Mouse (Mus musculus) limb, embryonic 13.5 days (tissue): ENCODE data around the gene Myo7a. TPM values are rescaled to one million over a fixed set of nuclear protein-coding genes. Genes with fewer than 3 reads are reported as not detected.

Source experiments
- ATAC-seq: fragments of 200-750 bp; cut with Nextera tagmentation; 2 replicates; pipeline ENCODE4 v1.8.0; 2017; ENCODE audit warnings: low read depth, moderate number of reproducible peaks, moderate TSS enrichment; ENCODE audit not compliant: low FRiP score
- H3K27ac ChIP-seq: fragments of 300-500 bp; sonication (generic); 2 replicates; pipeline ENCODE4 v1.5.1; 2015; ENCODE audit warnings: inconsistent platforms, mild to moderate bottlenecking, moderate library complexity
- H3K27me3 ChIP-seq: fragments of 300-500 bp; sonication (generic); 2 replicates; pipeline ENCODE4 v1.6.1; 2015; ENCODE audit warnings: mild to moderate bottlenecking, inconsistent platforms
- H3K36me3 ChIP-seq: fragments of 300-500 bp; sonication (generic); 2 replicates; pipeline ENCODE4 v1.6.1; 2015; ENCODE audit warnings: inconsistent platforms, mild to moderate bottlenecking, moderate library complexity
- H3K4me1 ChIP-seq: fragments of 300-500 bp; sonication (generic); 2 replicates; pipeline ENCODE4 v1.6.1; 2015; ENCODE audit warnings: inconsistent platforms
- H3K4me2 ChIP-seq: fragments of 300-500 bp; sonication (generic); replicated peaks from 2 replicates; pipeline ENCODE4 v1.6.1; 2015; ENCODE audit warnings: inconsistent platforms, mild to moderate bottlenecking, moderate library complexity
- H3K4me3 ChIP-seq: fragments of 300-500 bp; sonication (generic); 2 replicates; pipeline ENCODE4 v1.5.1; 2015; ENCODE audit warnings: moderate library complexity, mild to moderate bottlenecking, inconsistent platforms
- H3K9ac ChIP-seq: fragments of 300-500 bp; sonication (generic); 2 replicates; pipeline ENCODE4 v1.6.1; 2015; ENCODE audit warnings: mild to moderate bottlenecking, inconsistent platforms
- H3K9me3 ChIP-seq: fragments of 300-500 bp; sonication (generic); 2 replicates; pipeline ENCODE4 v1.6.1; 2016; ENCODE audit warnings: inconsistent platforms
- WGBS: fragments of 180-500 bp; shearing (Covaris S2); methylation state at CpG from one replicate; pipeline ENCODE4 v1.1.7; 2015; 5-methylcytosine and 5-hydroxymethylcytosine counted together
- polyA plus RNA-seq: library from polyadenylated mRNA; unstranded; fragments of >200 nt; fragmentation: Nextera tagmentation; extraction: Ambion mirVana; gene quantifications from 2 replicates; pipeline ENCODE4 v1.2.1, GENCODE M21; 2015

Gene Myo7a
- polyA plus RNA-seq, 1 experiment from 2014 or later = 12.2 TPM

GRCm38 (mm10) chr7:98111233-98111632 lies 8.1 kb downstream of the Myo7a start:
- peak overlapping the region; percentile 64 for H3K9ac ChIP-seq
- no peaks in the 10 kb centered on the region for H3K36me3 ChIP-seq
- H3K27me3 ChIP-seq = peaks cover 33% of the 10 kb centered on the region
- no peak overlapping the region for H3K27ac ChIP-seq
- H3K4me3 ChIP-seq = peak overlapping the region; percentile 40
- H3K4me2 ChIP-seq = peak overlapping the region; percentile 71
- H3K4me1 ChIP-seq = peaks cover 14% of the 10 kb centered on the region
- H3K9me3 ChIP-seq = no peaks in the 10 kb centered on the region
- peak; percentile 29 for ATAC-seq
- 4% methylated on average over 25 of the region's 25 CpGs for WGBS

GRCm38 (mm10) chr7:98109771-98110170 lies 9.6 kb downstream of the Myo7a start:
- Histone ChIP-seq H3K27ac (no peak overlapping the region), H3K27me3 (peaks cover 33% of the 10 kb centered on the region), H3K4me2 (no peak overlapping the region), H3K36me3 (no peaks in the 10 kb centered on the region), H3K9me3 (no peaks in the 10 kb centered on the region), H3K4me3 (no peak overlapping the region), H3K4me1 (peaks cover 14% of the 10 kb centered on the region), H3K9ac (no peak overlapping the region)
- ATAC-seq = no peak
- 73% methylated on average over 4 of the region's 4 CpGs for WGBS

GRCm38 (mm10) chr7:98108636-98109430 lies 10.5 kb downstream of the Myo7a start:
- no peak for ATAC-seq
- 83% methylated on average over 16 of the region's 16 CpGs for WGBS
- no peak overlapping the region for H3K4me2 ChIP-seq
- H3K9me3 ChIP-seq = no peaks in the 10 kb centered on the region
- H3K27me3 ChIP-seq = peaks cover 33% of the 10 kb centered on the region
- 0 out of 2 replicates have a peak overlapping the region, but pooled peaks have one; percentile 2 for H3K9ac ChIP-seq
- H3K27ac ChIP-seq = no peak overlapping the region
- H3K4me3 ChIP-seq = no peak overlapping the region
- H3K4me1 ChIP-seq = peaks cover 14% of the 10 kb centered on the region
- no peaks in the 10 kb centered on the region for H3K36me3 ChIP-seq

- no peak for ATAC-seq
- Histone ChIP-seq H3K36me3 (no peaks in the 10 kb centered on the region), H3K4me1 (peaks cover 18% of the 10 kb centered on the region), H3K27ac (no peak overlapping the region), H3K9ac (no peak overlapping the region), H3K4me3 (no peak overlapping the region), H3K27me3 (peaks cover 16% of the 10 kb centered on the region), H3K9me3 (no peaks in the 10 kb centered on the region), H3K4me2 (no peak overlapping the region)
- WGBS = 84% methylated on average over 7 of the region's 7 CpGs
These were observed 13.1 kb downstream of the Myo7a start for GRCm38 (mm10) chr7:98106272-98106671.

GRCm38 (mm10) chr7:98104481-98105435 lies 14.6 kb downstream of the Myo7a start:
- H3K36me3 ChIP-seq = no peaks in the 10 kb centered on the region
- no peak overlapping the region for H3K4me2 ChIP-seq
- ATAC-seq = no peak
- peaks cover under 1% of the 10 kb centered on the region for H3K27me3 ChIP-seq
- no peak overlapping the region for H3K27ac ChIP-seq
- peaks cover 9% of the 10 kb centered on the region for H3K4me1 ChIP-seq
- H3K4me3 ChIP-seq = no peak overlapping the region
- WGBS = 63% methylated on average over 16 of the region's 16 CpGs
- peak overlapping the region; percentile 40 for H3K9ac ChIP-seq
- H3K9me3 ChIP-seq = no peaks in the 10 kb centered on the region

- H3K9me3 ChIP-seq = no peaks in the 10 kb centered on the region
- no peak for ATAC-seq
- no peak overlapping the region for H3K27ac ChIP-seq
- peak overlapping the region; percentile 60; the same call in 1 of the 2 replicates for H3K4me2 ChIP-seq
- no peak overlapping the region; the same call in 1 of the 2 replicates for H3K9ac ChIP-seq
- H3K36me3 ChIP-seq = no peaks in the 10 kb centered on the region
- H3K4me1 ChIP-seq = peaks cover 9% of the 10 kb centered on the region
- H3K4me3 ChIP-seq = no peak overlapping the region
- no peaks in the 10 kb centered on the region for H3K27me3 ChIP-seq
- 73% methylated on average over 5 of the region's 5 CpGs for WGBS
These were observed 15.4 kb downstream of the Myo7a start for GRCm38 (mm10) chr7:98103942-98104292.

- peak; percentile 58 for ATAC-seq
- WGBS = 17% methylated on average over 19 of the region's 26 CpGs
These were observed 16.1 kb downstream of the Myo7a start for GRCm38 (mm10) chr7:98103002-98103941.

GRCm38 (mm10) chr7:98102488-98102887 lies 16.8 kb downstream of the Myo7a start:
- peak overlapping the region; percentile 57; the same call in 1 of the 2 replicates for H3K9ac ChIP-seq
- H3K4me3 ChIP-seq = no peak overlapping the region
- no peaks in the 10 kb centered on the region for H3K27me3 ChIP-seq
- H3K4me2 ChIP-seq = peak overlapping the region; percentile 60
- H3K27ac ChIP-seq = peak overlapping the region; percentile 58; the same call in 1 of the 2 replicates
- 0 out of 2 replicates have a peak, but pooled peaks have one; percentile 28 for ATAC-seq
- peaks cover 7% of the 10 kb centered on the region for H3K36me3 ChIP-seq
- H3K4me1 ChIP-seq = peaks cover 9% of the 10 kb centered on the region
- no peaks in the 10 kb centered on the region for H3K9me3 ChIP-seq
- WGBS = 95% methylated on average over 11 of the region's 11 CpGs

More at GRCm38 (mm10) chr7:98103002-98103941, 16.1 kb downstream of the Myo7a start:
- H3K9ac ChIP-seq = peak overlapping the region; percentile 57
- peaks cover 9% of the 10 kb centered on the region for H3K4me1 ChIP-seq
- peak overlapping the region; percentile 58; the same call in 1 of the 2 replicates for H3K27ac ChIP-seq
- H3K9me3 ChIP-seq = no peaks in the 10 kb centered on the region
- peak overlapping the region; percentile 60 for H3K4me2 ChIP-seq
- H3K4me3 ChIP-seq = peak overlapping the region; percentile 32
- no peaks in the 10 kb centered on the region for H3K27me3 ChIP-seq
- H3K36me3 ChIP-seq = no peaks in the 10 kb centered on the region

- ATAC-seq = no peak
- no peak overlapping the region for H3K27ac ChIP-seq
- no peak overlapping the region for H3K4me3 ChIP-seq
- WGBS = 92% methylated on average over 8 of the region's 8 CpGs
- no peaks in the 10 kb centered on the region for H3K27me3 ChIP-seq
- H3K4me2 ChIP-seq = no peak overlapping the region
- peaks cover 15% of the 10 kb centered on the region for H3K36me3 ChIP-seq
- no peaks in the 10 kb centered on the region for H3K9me3 ChIP-seq
- H3K4me1 ChIP-seq = peaks cover 4% of the 10 kb centered on the region; the same call in 1 of the 2 replicates
- no peak overlapping the region for H3K9ac ChIP-seq
These were observed 21.8 kb downstream of the Myo7a start for GRCm38 (mm10) chr7:98097557-98097956.

GRCm38 (mm10) chr7:98095852-98096251 lies 23.5 kb downstream of the Myo7a start:
- WGBS = 95% methylated on average over 4 of the region's 4 CpGs
- Histone ChIP-seq H3K4me3 (no peak overlapping the region), H3K9ac (peak overlapping the region; percentile 8; the same call in 1 of the 2 replicates), H3K36me3 (peaks cover 15% of the 10 kb centered on the region), H3K4me1 (no peaks in the 10 kb centered on the region), H3K27me3 (no peaks in the 10 kb centered on the region), H3K27ac (no peak overlapping the region), H3K9me3 (no peaks in the 10 kb centered on the region), H3K4me2 (no peak overlapping the region)
- no peak for ATAC-seq

- Histone ChIP-seq H3K9ac (no peak overlapping the region), H3K27me3 (no peaks in the 10 kb centered on the region), H3K9me3 (no peaks in the 10 kb centered on the region), H3K4me3 (no peak overlapping the region), H3K4me1 (peaks cover 22% of the 10 kb centered on the region), H3K27ac (no peak overlapping the region), H3K4me2 (no peak overlapping the region), H3K36me3 (no peaks in the 10 kb centered on the region)
- no peak for ATAC-seq
- WGBS = 43% methylated on average over 2 of the region's 2 CpGs
These were observed 33.0 kb downstream of the Myo7a start for GRCm38 (mm10) chr7:98086346-98086745.
